Mouse (Mus musculus) intestine, embryonic 16.5 days (tissue): ENCODE measurements around the gene Nacad. TPM values are rescaled to one million over a fixed set of nuclear protein-coding genes. Genes with fewer than 3 reads are reported as not detected.
"Not testable (repeated sequence)": the region's sequence is repeated elsewhere in the genome, so short reads cannot be mapped to it uniquely, and the experiment has no call there.

Experiments
- ATAC-seq: fragments of 200-750 bp; cut with Nextera tagmentation; 2 replicates; pipeline ENCODE4 v1.8.0; 2017; ENCODE audit warnings: moderate TSS enrichment, moderate library complexity
- H3K27ac ChIP-seq: fragments of 300-500 bp; sonication (generic); 2 replicates; pipeline ENCODE4 v1.5.1; 2014; ENCODE audit warnings: mild to moderate bottlenecking, low read length
- H3K27me3 ChIP-seq: fragments of 300-500 bp; sonication (generic); replicated peaks from 2 replicates; pipeline ENCODE4 v1.6.1; 2014; ENCODE audit warnings: low read length, control low read depth, mixed read lengths; ENCODE audit not compliant: control insufficient read depth, insufficient read depth
- H3K36me3 ChIP-seq: fragments of 300-500 bp; sonication (generic); 2 replicates; pipeline ENCODE4 v1.6.1; 2014; ENCODE audit warnings: low read length, control low read depth; ENCODE audit not compliant: control insufficient read depth, insufficient read depth
- H3K4me1 ChIP-seq: fragments of 300-500 bp; sonication (generic); 2 replicates; pipeline ENCODE4 v1.6.1; 2014; ENCODE audit warnings: low read length, control low read depth, mixed read lengths; ENCODE audit not compliant: control insufficient read depth, insufficient read depth
- H3K4me2 ChIP-seq: fragments of 300-500 bp; sonication (generic); 2 replicates; pipeline ENCODE4 v1.6.1; 2014; ENCODE audit warnings: low read depth, low read length, control low read depth
- H3K4me3 ChIP-seq: fragments of 300-500 bp; sonication (generic); 2 replicates; pipeline ENCODE4 v1.5.1; 2014; ENCODE audit warnings: mild to moderate bottlenecking, low read length
- H3K9ac ChIP-seq: fragments of 300-500 bp; sonication (generic); 2 replicates; pipeline ENCODE4 v1.6.1; 2014; ENCODE audit warnings: low read depth, low read length
- H3K9me3 ChIP-seq: fragments of 300-500 bp; sonication (generic); 2 replicates; pipeline ENCODE4 v1.6.1; 2016; ENCODE audit warnings: low read length, control low read depth; ENCODE audit not compliant: control insufficient read depth
- WGBS: fragments of 180-500 bp; shearing (Covaris S2); extraction: QIAGEN DNeasy Blood & Tissue Kit; methylation state at CpG from one replicate; pipeline ENCODE4 v1.1.7; 2014; 5-methylcytosine and 5-hydroxymethylcytosine counted together
- polyA plus RNA-seq: library from polyadenylated mRNA; unstranded; fragments of >200 nt; fragmentation: Nextera tagmentation; extraction: Ambion mirVana; gene quantifications from 2 replicates; pipeline ENCODE4 v1.2.1, GENCODE M21; 2015

Nacad gene
- polyA plus RNA-seq: 5.5 and 7.1 TPM in 2 replicates

- Histone ChIP-seq H3K27me3 (peaks cover 21% of the 10 kb centered on the region; the same call in 1 of the 2 replicates), H3K4me3 (peak within 1 kb of the TSS; percentile 49), H3K9me3 (no peaks in the 10 kb centered on the region), H3K4me1 (peaks cover 21% of the 10 kb centered on the region), H3K9ac (peak within 1 kb of the TSS; percentile 61), H3K27ac (0 out of 2 replicates have a peak within 1 kb of the TSS, but pooled peaks have one; percentile 18), H3K4me2 (peak within 1 kb of the TSS; percentile 70), H3K36me3 (no peaks in the 10 kb centered on the region)
- peak; percentile 72 for ATAC-seq
- WGBS: 7% methylated on average over 32 of the region's 41 CpGs
These were observed at the start of gene Nacad for GRCm38 (mm10) chr11:6605491-6606399. Nacad (minus strand) TSS chr11:6606053.

DNA sequence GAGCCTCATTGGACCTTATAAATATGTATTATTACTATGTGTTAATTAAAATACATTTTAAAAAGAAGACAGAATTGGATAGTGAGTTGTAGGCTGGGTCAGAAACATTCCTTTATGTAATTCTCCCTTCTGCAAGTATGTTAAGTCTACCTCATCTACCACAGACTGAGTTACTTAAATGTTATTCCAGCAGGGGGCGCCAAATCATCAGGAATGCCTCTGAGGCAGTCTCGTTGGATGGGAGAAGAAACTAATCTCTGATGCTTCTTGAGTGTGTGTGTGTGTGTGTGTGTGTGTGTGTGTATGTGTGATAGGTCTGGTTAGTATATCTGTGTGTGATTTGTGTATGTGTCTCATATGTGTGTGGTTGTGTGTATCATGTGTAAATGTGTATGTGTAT is 49.0 kb upstream of the Nacad start:
- Histone ChIP-seq H3K36me3 (no peaks in the 10 kb centered on the region), H3K9me3 (no peaks in the 10 kb centered on the region), H3K27me3 (no peaks in the 10 kb centered on the region), H3K4me1 (peaks cover 10% of the 10 kb centered on the region; the same call in 1 of the 2 replicates), H3K9ac (no peak overlapping the region), H3K27ac (no peak overlapping the region), H3K4me3 (no peak overlapping the region), H3K4me2 (no peak overlapping the region)
- peak; percentile 49; the same call in 1 of the 2 replicates for ATAC-seq
- 0% methylated on average over 2 of the region's 2 CpGs for WGBS

GRCm38 (mm10) chr11:6652978-6653377 is 47.1 kb upstream of the Nacad start:
- H3K36me3 ChIP-seq, H3K9me3 ChIP-seq, H3K4me3 ChIP-seq, H3K27ac ChIP-seq, H3K4me2 ChIP-seq, ATAC-seq, H3K27me3 ChIP-seq, H3K4me1 ChIP-seq, H3K9ac ChIP-seq: not testable (repeated sequence)
- WGBS: 79% methylated on average over 3 of the region's 3 CpGs

DNA sequence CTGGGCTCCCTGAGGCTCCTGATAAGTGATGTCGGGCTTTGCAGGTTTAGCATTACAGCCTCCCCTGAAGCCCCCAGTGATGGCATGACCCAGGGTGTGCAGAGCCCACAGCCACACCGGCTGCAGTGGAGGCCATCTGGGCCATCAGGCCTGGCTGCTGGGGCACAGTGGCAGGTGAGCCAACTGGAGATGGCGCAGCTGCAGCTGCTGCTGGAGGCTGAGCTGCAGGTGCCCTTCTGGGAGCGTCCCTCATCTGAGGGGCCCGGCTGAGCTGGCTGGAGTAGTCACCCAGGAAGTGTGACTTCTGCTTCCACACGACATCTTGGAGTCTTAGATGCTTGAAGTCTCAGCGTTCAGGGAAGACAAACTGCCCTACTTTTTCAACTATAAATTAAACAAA is 44.7 kb upstream of the Nacad start:
- Histone ChIP-seq H3K36me3 (no peaks in the 10 kb centered on the region), H3K27me3 (no peaks in the 10 kb centered on the region), H3K4me2 (no peak overlapping the region), H3K9me3 (no peaks in the 10 kb centered on the region), H3K9ac (no peak overlapping the region), H3K4me3 (no peak overlapping the region), H3K4me1 (peaks cover 6% of the 10 kb centered on the region; the same call in 1 of the 2 replicates), H3K27ac (no peak overlapping the region)
- no peak for ATAC-seq
- 67% methylated on average over 7 of the region's 7 CpGs for WGBS

- Histone ChIP-seq H3K4me3 (no peak overlapping the region), H3K9ac (no peak overlapping the region), H3K27ac (no peak overlapping the region), H3K4me2 (no peak overlapping the region), H3K9me3 (no peaks in the 10 kb centered on the region), H3K4me1 (peaks cover 6% of the 10 kb centered on the region; the same call in 1 of the 2 replicates), H3K36me3 (no peaks in the 10 kb centered on the region), H3K27me3 (no peaks in the 10 kb centered on the region)
- 61% methylated on average over 9 of the region's 9 CpGs for WGBS
- no peak for ATAC-seq
These were observed 42.2 kb upstream of the Nacad start for GRCm38 (mm10) chr11:6647831-6648724.

DNA sequence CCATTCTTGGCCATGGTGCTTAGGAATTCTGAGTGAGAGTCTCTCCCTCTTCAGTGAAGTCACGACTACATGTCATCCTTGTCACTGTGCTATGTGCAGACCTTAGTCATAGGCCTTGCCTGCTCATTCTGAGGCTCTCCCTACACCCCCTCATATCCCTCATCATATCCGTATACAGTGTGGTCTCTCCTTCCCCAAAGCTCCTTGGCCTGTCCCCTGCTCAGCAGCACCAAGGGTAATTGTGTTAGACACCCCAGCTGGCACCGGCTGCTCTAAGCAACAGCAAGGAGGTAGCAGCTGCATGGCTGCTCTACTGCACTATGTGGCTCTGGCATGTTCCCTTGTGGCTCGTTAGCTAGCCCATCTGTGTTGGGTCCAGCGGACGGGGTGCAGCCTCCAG is 38.7 kb upstream of the Nacad start:
- no peaks in the 10 kb centered on the region for H3K36me3 ChIP-seq
- no peak overlapping the region for H3K9ac ChIP-seq
- no peak overlapping the region for H3K4me3 ChIP-seq
- WGBS: 62% methylated on average over 6 of the region's 6 CpGs
- ATAC-seq: no peak
- H3K9me3 ChIP-seq: no peaks in the 10 kb centered on the region
- no peak overlapping the region for H3K27ac ChIP-seq
- H3K27me3 ChIP-seq: no peaks in the 10 kb centered on the region
- no peaks in the 10 kb centered on the region for H3K4me1 ChIP-seq
- H3K4me2 ChIP-seq: no peak overlapping the region

- no peak overlapping the region for H3K27ac ChIP-seq
- no peak for ATAC-seq
- H3K9me3 ChIP-seq: no peaks in the 10 kb centered on the region
- 75% methylated on average over 6 of the region's 6 CpGs for WGBS
- H3K27me3 ChIP-seq: no peaks in the 10 kb centered on the region
- H3K9ac ChIP-seq: no peak overlapping the region
- no peaks in the 10 kb centered on the region for H3K4me1 ChIP-seq
- H3K4me3 ChIP-seq: no peak overlapping the region
- H3K36me3 ChIP-seq: no peaks in the 10 kb centered on the region
- H3K4me2 ChIP-seq: no peak overlapping the region
These were observed 33.2 kb upstream of the Nacad start for GRCm38 (mm10) chr11:6639072-6639471.

DNA sequence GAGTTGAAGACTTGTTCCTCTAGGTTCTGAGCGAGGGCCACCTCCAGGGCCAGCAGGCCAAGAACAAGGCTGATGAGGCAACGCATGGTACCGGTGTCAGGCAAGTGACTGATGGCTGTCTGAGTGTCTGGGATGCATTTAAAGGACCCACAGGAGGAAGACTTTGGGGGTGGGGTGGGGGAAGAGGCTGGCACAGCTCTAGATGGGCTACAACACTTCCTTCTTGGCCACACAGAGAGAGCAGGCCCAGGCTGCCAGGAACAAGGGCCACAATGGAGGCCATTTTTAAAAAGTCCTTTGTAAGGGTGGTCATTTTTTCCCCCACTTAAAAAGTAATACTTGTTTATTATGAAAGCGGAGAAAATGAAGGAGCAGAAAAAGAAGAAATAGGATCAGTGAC is 32.7 kb upstream of the Nacad start, which contains the start of gene Wap:
TSS of gene Wap (minus strand) at position 101 of the 400 bp plus-strand sequence.
- no peaks in the 10 kb centered on the region for H3K9me3 ChIP-seq
- no peak within 1 kb of the TSS for H3K4me2 ChIP-seq
- no peaks in the 10 kb centered on the region for H3K4me1 ChIP-seq
- H3K36me3 ChIP-seq: no peaks in the 10 kb centered on the region
- H3K27ac ChIP-seq: no peak within 1 kb of the TSS
- H3K27me3 ChIP-seq: no peaks in the 10 kb centered on the region
- WGBS: 87% methylated on average over 4 of the region's 4 CpGs
- no peak within 1 kb of the TSS for H3K9ac ChIP-seq
- no peak within 1 kb of the TSS for H3K4me3 ChIP-seq
- no peak for ATAC-seq

- Histone ChIP-seq H3K4me3 (no peak overlapping the region), H3K36me3 (no peaks in the 10 kb centered on the region), H3K9me3 (no peaks in the 10 kb centered on the region), H3K4me1 (no peaks in the 10 kb centered on the region), H3K27me3 (no peaks in the 10 kb centered on the region), H3K9ac (no peak overlapping the region), H3K27ac (no peak overlapping the region), H3K4me2 (no peak overlapping the region)
- WGBS: 71% methylated on average over 8 of the region's 8 CpGs
- no peak for ATAC-seq
These were observed 30.3 kb upstream of the Nacad start for GRCm38 (mm10) chr11:6636150-6636549.
